Mouse (Mus musculus): ENCODE data around the gene Slc38a3. TPM values are rescaled to one million over a fixed set of nuclear protein-coding genes. Genes with fewer than 3 reads are reported as not detected.
A peak's percentile ranks its signal among the peaks of the same experiment; 100 is the strongest.

Gene Slc38a3
- total RNA-seq, 2 experiments from 2014 or later, result 79.5 to 87.1 TPM

DNA sequence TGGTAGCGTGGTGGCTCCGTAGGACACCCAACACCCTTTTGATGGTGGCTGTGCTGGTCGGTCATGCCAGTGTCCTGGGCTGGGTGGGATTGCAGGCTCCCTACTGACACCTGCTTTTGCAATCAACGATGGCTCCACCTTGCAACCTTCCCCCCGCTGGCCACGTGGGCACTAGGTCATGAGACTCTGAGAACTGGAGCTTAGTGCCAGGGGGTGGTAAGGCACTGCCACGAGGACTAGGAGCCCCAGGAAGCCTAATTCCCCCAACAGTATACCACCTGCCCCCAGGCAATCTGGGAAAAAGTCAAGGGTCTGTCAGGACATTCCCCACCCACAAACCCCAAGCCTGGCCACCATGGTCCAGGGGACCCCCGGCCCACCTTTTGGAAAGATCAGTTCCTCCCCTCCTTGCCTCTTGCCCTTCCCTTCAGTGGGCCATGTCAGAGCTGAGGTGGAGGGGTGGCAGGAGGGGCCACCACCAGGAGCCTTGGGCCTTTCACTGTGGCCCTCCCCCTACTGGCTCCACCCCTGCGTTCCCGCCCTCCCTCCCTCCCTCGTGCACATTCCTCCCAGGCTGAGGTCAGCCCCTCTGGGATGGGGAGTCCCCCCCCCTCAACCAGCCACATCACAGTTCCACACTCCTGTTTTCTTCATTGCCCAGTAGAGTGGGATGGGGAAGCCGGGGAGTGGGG lies 60.4 kb downstream of the Slc38a3 start, which contains the start of gene Sema3b:
Sema3b (minus strand) TSS at position 489 of the 692 bp plus-strand sequence.
- no peak for DNase-seq (ENCODE audit: low spot score in 2 of 2)
- intact Hi-C loops (cut with DNase I), result no loop called here

DNA sequence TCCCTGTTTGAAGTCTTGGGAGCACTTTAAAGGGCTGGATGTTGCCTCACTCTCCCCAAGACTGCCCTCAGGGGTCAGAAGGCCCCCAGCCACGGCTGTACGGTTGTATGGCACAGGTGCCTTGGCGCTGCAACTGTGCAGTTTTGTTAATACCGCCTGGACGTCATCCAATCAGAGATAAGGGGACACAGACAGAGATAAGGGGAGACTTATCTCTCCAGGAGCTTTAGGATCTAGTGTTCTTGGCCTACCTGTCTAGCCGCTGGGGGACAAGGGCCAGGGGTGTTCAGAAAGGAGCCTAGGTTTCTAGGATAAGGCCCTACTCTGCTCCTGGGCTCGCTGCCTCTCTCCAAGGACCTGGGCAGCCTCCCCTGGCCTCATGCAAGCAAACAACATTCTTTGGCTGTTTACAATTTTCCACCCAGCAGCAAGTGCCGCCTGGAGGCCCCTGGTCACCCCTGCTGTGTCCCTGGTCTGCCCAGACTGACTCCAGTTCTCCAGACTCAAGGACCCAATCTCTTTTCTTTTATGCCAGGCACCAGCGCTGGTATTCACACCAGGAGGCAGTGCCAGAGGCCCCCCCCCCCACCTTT lies 61.6 kb downstream of the Slc38a3 start:
- no peak for DNase-seq (ENCODE audit: low spot score in 2 of 2)

DNA sequence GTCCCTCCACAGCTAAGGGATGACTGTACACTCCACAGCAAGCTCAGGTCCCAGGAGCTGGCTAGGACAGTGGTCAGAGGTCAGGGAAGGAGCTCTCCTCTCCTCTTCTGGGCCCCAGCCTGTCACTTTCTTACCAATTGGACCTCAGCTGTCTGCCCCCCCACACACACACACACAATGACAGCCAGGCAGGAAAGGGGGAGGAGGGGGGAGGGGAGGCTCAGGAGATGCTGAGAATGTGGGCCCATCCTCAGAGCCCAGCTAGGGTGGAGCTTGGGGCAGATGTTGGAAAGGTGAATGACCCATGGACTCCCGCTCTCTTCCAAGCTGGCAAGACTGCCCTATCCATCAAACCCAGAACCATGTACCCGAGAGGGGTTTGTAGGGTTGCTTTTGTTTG lies 62.3 kb downstream of the Slc38a3 start:
- intact Hi-C loops (cut with DNase I), result no loop called here
- DNase-seq (ENCODE audit: low spot score in 2 of 2), result no peak

More for the DNA sequence above, 61.6 kb downstream of the Slc38a3 start:
- intact Hi-C loops (cut with DNase I), result no loop called here

DNA sequence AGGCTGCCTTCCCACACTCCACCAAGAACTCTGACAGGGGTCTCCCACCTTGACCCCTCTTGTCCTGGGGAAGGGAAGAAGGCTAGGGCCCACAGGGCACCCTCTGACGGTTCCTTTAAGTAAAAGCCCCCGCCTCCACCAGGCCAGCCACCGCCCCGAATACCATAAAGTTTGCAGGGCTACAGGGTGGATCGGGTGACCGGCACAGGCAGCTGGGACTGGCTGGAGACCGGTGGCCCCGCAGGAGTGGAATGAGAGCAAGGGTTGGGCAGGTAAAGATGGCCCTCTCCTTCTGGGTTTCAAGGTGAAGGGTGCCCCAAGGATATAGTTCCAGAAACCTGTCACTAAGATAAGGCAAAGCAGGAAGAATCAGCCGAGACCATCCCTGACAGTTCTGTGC lies 62.7 kb downstream of the Slc38a3 start:
- intact Hi-C loops (cut with DNase I), result no loop called here
- DNase-seq (ENCODE audit: low spot score in 2 of 2), result no peak

DNA sequence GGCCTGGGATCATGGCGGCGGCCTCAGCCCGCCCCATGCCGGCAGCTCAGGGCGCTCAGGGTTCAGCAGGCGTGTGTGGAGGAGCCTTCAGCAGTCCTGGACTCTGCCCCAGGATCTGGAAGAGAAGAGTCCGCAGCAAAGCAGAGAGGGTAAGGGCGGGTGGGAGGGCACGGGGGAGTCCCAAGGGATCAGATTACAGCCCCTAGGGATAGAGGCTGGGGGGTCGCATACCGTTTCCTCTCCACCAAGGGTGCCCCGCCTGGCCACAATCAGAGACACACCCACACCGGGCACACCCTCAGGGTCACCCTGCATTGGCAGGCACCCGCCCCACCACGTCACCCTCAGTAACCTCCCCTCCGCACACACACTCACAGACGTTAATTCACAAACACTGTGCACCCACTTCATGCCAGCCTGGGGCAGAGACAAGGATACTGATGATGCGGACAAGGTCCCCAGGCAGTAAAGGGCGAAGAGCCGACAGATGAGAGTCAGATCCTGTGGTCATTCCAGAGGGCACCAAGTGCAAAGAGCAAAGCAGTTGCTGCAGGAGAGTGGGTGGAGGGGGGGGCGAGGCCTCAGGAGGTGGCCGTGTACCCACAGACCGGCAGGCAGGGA lies 64.2 kb downstream of the Slc38a3 start:
- intact Hi-C loops (cut with DNase I), result no loop called here
- DNase-seq (ENCODE audit: low spot score in 2 of 2), result no peak

DNA sequence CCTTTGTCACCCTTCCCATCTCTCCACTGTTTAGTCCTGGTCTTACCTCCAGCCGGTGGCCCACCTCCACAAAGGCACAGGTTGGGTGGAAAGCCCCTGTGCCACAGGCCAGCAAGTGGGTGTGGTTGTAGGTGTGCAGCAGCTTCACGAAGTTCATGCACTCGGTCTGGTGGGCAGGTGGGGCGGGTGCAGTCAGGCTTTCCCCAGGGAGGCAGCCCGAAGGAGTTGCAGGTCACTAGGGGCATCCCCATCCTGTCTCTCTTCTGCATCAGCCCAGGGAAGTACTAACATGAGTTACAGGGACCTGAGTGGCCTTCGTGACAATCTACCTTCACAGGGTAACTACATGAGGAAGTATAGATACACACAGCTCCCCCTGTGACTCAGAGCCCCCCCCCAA lies 66.1 kb downstream of the Slc38a3 start:
- intact Hi-C loops (cut with DNase I), result loop anchor here (2.0 to 5.0 kb wide), 2 partner anchors 74 to 134 kb away; no protein-coding TSS in a partner anchor
- DNase-seq (ENCODE audit: low spot score in 2 of 2), result no peak

DNA sequence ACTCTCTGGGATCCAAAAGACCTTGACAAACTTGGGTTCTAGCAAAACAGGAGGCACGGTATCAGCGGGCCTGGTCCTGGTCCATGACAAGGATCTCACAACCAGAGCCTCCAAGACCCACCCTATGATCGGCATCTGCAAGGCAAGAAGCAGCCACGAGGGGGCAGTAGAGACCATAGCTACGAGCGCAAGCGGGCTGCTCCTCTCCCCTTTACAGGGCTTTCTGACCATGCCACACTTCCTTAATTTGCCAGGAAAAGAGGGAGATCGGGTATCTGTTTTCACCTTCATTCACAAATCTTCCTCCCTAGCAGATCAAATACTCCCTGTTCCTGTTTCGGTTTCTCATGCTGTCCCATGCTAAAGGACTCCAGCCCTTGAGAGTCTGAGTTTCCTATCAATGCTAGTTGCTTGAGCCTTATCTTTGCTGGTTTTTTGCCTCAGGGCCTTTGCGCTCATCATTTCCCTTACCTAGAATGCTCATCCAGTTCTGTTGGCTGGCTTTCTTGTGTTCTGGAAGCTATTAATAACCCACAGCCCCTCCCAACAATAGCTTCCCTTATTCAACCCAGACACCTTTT lies 67.2 kb downstream of the Slc38a3 start:
- peak; percentile 89 to 95 for DNase-seq (ENCODE audit: low spot score in 2 of 2)
- intact Hi-C loops (cut with DNase I), result loop anchor here (1.0 to 5.0 kb wide), 3 partner anchors 42 to 135 kb away; no protein-coding TSS in a partner anchor

DNA sequence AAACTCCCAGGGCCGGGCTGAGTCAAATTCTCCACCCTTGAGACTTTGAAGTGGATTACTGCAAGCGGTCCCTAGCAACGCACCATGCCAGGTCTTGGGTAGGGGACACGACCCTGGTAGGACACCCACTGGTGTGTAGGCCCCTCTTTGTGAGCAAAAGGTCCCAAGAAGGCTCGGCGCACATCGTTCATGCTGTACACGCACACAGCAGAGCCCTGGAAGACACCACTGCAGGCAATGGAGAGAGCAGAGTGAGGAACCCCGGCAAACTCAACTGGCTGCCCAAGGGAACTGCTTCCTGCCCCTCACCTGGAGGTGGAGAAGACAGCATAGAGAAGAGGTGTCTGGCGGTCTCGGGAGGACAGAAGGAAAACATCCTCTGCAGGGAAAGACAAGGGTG lies 68.1 kb downstream of the Slc38a3 start:
- no peak for DNase-seq (ENCODE audit: low spot score in 2 of 2)
- intact Hi-C loops (cut with DNase I), result loop anchor here (5.0 kb wide), 1 partner anchor 136 kb away; no protein-coding TSS in a partner anchor

DNA sequence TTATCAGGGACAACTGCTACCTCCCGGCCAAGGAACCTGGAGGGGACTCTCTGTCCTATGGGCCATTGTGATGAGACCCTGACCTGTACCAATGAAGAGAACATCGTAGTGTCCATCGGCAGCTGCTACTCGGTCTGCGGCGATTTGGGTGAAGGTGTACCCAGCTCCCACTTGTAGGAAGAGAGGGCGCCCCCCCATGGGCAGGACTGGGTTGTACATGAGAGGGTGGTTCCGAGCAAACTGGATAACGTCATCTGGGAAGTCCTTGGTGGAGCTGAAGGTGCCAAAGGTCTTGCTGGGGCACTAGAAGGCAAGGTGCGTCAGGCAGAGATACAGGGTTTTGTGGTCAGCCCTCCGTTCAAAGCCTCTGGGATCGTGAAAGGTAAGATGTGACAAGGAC lies 68.6 kb downstream of the Slc38a3 start:
- intact Hi-C loops (cut with DNase I), result loop anchor here (5.0 kb wide), 1 partner anchor 137 kb away; no protein-coding TSS in a partner anchor
- no peak for DNase-seq (ENCODE audit: low spot score in 2 of 2)

Other genes starting within 250 kb of the Slc38a3 start
- 10 to 100 TPM; 33.0 to 35.3 TPM for gene Tmem115, start 135.6 kb downstream of the Slc38a3 start, total RNA-seq (2021)
- gene Cyb561d2, start 127.3 kb downstream of the Slc38a3 start, total RNA-seq (2021), result 10 to 100 TPM; 20.7 to 24.9 TPM
- gene Nprl2, start 127.3 kb downstream of the Slc38a3 start, total RNA-seq (2021), result 10 to 100 TPM; 38.4 to 39.2 TPM
- gene Zmynd10, start 122.2 kb downstream of the Slc38a3 start, total RNA-seq (2021), result 1 to 10 TPM; 2.3 to 3.1 TPM
- 10 to 100 TPM; 14.0 to 14.6 TPM for gene Rassf1, start 118.0 kb downstream of the Slc38a3 start, total RNA-seq (2021)
- gene Tusc2, start 106.3 kb downstream of the Slc38a3 start, total RNA-seq (2021), result 10 to 100 TPM; 77.2 to 79.0 TPM
- gene Hyal2, start 101.6 kb downstream of the Slc38a3 start, total RNA-seq (2021), result 10 to 100 TPM; 13.0 to 16.2 TPM
- 1 to 10 TPM; 4.9 to 6.3 TPM for gene Hyal1, start 92.6 kb downstream of the Slc38a3 start, total RNA-seq (2021)
- 1 to 10 TPM; 8.7 TPM for gene Naa80, start 90.6 kb downstream of the Slc38a3 start, total RNA-seq (2021)
- 1 to 10 TPM in 1 of 2 experiments, under 1 TPM in 1; 0.78 to 1.4 TPM for gene Hyal3, start 88.7 kb downstream of the Slc38a3 start, total RNA-seq (2021)
- gene Ifrd2, start 81.9 kb downstream of the Slc38a3 start, total RNA-seq (2021), result 1 to 10 TPM; 8.9 to 9.7 TPM
- 1 to 10 TPM; 3.2 to 3.8 TPM for gene Sema3b, start 60.3 kb downstream of the Slc38a3 start, total RNA-seq (2021)
- 100 to 1,000 TPM; 205 to 220 TPM for gene Gnai2, start 34.2 kb downstream of the Slc38a3 start, total RNA-seq (2021)
- gene Gnat1, start 10.2 kb upstream of the Slc38a3 start, total RNA-seq (2021), result under 1 TPM; 0.42 to 0.66 TPM
- 10 to 100 TPM; 11.7 to 16.2 TPM for gene Sema3f, start 40.9 kb upstream of the Slc38a3 start, total RNA-seq (2021)
- gene Rbm5, start 101.5 kb upstream of the Slc38a3 start, total RNA-seq (2021), result 100 to 1,000 TPM; 147 to 166 TPM
- 10 to 100 TPM; 57.0 to 57.8 TPM for gene Rbm6, start 203.7 kb upstream of the Slc38a3 start, total RNA-seq (2021)
- gene Mon1a, start 218.6 kb upstream of the Slc38a3 start, total RNA-seq (2021), result 10 to 100 TPM; 21.2 to 21.9 TPM
- gene Mst1r, start 237.3 kb upstream of the Slc38a3 start, total RNA-seq (2021), result 1 to 10 TPM; 1.2 to 1.7 TPM